Mouse (Mus musculus) naive thymus-derived CD4-positive, alpha-beta T cell, adult 5 months (primary cell): ENCODE measurements around the gene Slc36a3. TPM values are rescaled to one million over a fixed set of nuclear protein-coding genes. Genes with fewer than 3 reads are reported as not detected.

Experiments used
- polyA plus RNA-seq: library from polyadenylated mRNA; unstranded; fragments of 100-300 nt; shearing (Covaris generic); gene quantifications from one replicate; pipeline ENCODE4 v1.2.1, GENCODE M21; 2017

Slc36a3 gene
- 0.20 TPM for polyA plus RNA-seq

DNA sequence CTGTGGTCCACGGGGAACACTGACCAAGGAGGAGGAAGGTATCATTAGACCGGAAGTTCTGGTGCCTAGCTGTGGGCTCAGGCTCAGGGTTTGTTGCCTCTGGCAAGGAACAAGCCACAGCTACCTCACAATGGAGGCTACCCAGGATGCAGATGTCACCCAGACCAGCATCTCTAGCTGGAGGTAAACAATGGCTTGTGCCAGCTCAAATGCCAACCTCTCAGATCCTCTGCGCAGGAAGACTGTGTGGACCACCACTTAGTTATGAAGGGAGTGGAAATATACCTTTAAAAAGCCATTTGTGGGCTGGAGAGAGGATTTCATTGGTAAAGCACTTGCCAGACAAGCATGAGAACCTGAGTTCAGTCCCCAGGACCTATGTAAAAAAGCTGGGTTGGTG lies at the start of gene Slc36a3:
Gene Slc36a3, minus strand, starts transcription at position 101 of the 400 bp plus-strand sequence.

DNA sequence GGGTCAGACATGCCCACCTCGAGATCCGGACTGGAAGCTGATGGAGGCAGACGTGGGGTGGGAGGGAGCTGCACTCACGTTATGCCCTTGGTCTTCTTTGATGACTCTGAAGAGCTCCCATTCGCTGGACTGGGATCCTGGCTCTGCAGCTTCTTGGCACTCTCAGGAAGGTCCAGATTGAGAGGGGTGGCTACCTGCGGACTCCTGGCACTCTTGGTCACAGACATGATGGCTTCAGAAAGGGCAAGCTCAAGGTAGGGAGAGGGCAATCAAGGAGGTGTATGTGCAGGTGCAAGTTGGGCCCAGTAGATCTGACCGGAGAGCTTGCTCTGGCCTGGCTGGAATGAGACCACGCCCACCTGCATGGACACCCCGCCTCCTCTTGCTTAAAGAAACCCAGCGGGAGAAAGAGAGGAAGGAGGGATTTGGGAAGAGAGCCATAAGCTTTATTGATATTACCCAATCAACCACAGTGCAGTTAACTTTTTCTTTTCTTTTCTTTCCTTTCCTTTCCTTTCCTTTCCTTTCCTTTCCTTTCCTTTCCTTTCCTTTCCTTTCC lies 33.3 kb upstream of the Slc36a3 start, which contains the start of gene Slc36a2:
Gene Slc36a2, minus strand, starts transcription at position 345 of the 559 bp plus-strand sequence.

DNA sequence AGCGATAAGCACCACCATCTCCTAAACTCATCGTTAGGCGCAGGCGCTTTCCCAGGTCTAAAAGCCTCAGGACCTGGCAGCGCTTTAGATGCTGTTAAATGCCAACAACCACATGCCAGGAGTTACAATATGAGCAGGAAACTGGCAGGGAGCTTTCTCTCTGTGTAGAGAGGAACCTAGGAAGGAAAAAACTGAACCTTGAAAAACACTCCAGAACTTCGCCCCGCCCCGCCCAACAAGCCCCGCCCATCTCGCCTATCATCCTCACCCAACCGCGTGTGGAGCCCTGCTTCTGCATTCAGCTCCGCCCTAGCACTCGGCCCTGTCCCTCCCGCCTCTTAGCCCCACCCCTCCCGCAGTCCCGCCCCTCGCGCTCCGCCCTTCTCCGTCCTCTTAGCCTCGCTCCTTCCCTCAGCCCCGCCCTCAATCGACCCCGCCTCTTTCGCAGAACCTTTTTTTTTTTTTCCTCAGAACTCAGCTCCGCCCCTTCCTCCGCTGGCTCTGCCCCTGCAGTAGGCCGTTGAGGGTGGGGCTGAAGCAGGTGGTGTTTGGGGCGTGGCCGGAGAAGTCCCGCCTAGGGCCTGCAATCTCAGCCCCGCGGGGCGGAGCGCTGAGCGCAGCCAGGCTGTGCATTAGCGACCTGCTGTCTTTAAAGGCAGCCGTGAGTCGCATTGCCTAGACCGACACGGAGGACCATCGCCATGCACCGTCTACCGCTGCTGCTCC lies 53.9 kb downstream of the Slc36a3 start, which contains the start of gene Gm2a:
Gene Gm2a, plus strand, starts transcription at position 653 of the 726 bp plus-strand sequence.

DNA sequence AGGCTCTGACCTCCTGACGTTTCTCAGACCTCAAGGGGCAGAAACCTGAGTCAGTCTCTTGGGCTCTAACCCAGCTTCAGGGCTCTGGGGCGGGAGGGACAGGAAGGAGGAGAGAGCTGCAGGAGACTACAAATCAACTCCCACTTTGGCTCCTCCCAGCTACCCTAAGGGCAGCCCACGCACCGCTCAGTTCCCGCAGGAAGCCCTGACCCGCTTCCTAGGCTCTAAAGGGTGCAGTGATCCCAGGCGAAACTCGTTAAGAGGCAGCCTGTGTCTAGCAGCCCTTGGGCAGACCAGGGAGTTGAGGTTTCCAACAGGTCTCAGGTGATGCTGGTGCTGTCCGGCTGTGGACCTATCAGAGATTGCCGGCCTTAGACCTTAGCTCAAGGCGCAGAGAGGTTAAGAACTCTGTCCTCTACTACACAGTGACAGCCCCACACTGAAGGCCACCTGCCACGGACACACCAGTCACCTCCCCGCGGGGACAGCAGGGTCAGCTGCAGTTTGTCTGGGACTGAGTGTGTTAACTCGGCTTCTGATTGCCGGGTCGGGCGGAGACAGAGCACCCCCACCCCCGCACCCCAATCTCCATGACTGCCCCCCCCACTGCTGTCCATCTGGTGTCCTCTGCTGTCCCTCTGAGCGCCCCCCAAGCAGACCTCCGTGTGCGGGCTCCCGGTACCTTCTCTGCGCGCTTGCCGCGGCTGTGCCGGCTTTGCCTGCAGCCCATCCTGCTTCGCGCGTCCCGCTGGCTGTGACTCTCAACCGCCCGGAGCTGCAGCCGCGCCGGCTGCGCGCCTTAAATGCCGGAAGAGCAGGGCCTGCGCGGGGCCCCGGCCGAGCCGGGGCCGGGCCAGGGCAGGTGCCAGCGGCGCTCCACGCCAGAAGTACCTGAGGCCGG lies 73.9 kb downstream of the Slc36a3 start, which contains the start of gene Ccdc69:
Gene Ccdc69, minus strand, starts transcription at position 801 of the 901 bp plus-strand sequence.

Other genes starting within 250 kb of the Slc36a3 start
- 0.65 TPM for gene Gpx3, start 249.3 kb downstream of the Slc36a3 start, polyA plus RNA-seq
- gene Tnip1, start 188.8 kb downstream of the Slc36a3 start, polyA plus RNA-seq = 139 TPM
- gene Anxa6, start 118.3 kb downstream of the Slc36a3 start, polyA plus RNA-seq = 397 TPM
- 25.3 TPM for gene Ccdc69, start 73.6 kb downstream of the Slc36a3 start, polyA plus RNA-seq
- 52.2 TPM for gene Gm2a, start 53.6 kb downstream of the Slc36a3 start, polyA plus RNA-seq
- gene Slc36a2, start 33.4 kb upstream of the Slc36a3 start, polyA plus RNA-seq = not detected
- gene Slc36a1, start 52.6 kb upstream of the Slc36a3 start, polyA plus RNA-seq = 3.1 TPM
- gene Fat2, start 184.9 kb upstream of the Slc36a3 start, polyA plus RNA-seq = not detected